Mouse (Mus musculus): ENCODE measurements around the gene Zfp786. TPM values are rescaled to one million over a fixed set of nuclear protein-coding genes. Genes with fewer than 3 reads are reported as not detected.
A peak's percentile ranks its signal among the peaks of the same experiment; 100 is the strongest.

The Zfp786 gene
- polyA plus RNA-seq, 1 experiment, result 0.19 TPM

DNA sequence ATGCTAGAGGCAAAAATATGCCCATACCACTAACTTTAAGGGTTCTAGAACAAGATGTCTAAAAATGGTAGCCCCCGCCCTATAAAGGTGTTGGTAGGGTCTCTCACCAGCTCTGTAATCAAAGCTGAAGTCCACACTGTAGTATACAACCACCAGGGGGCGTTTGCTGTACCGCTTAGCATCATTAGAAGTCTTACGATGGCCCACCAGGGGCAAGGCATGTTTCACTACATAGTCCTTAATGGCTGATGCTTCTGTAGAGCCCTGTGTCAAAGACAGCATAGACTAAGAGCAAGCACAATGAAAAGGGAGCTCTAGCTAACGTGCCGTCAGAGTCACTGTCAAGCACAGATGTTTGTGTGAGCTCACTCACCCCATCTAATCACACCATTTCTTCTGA is 31.6 kb downstream of the Zfp786 start:
- Histone ChIP-seq H3K27ac (ENCODE audit: insufficient read depth, low read depth, low read length) (no peak overlapping the region), H3K27me3 (replicated peaks; ENCODE audit: control insufficient read depth, insufficient read depth, low read length) (no peaks in the 10 kb centered on the region), H3K4me3 (ENCODE audit: insufficient read depth, low read depth, low read length) (no peak overlapping the region), H3K4me1 (ENCODE audit: control insufficient read depth, insufficient read depth, low read length) (no peaks in the 10 kb centered on the region), H3K36me3 (ENCODE audit: control insufficient read depth, insufficient read depth, low read length) (peaks cover 10% of the 10 kb centered on the region)
- 37% methylated on average over 6 of the region's 6 CpGs for WGBS
- TF ChIP-seq POLR2A (IDR thresholded peaks at IDR 0.05; ENCODE audit: low read depth, low read length), result no peak
- peak; percentile 62 for TF ChIP-seq CTCF (conservative IDR thresholded peaks at IDR 0.05; ENCODE audit: insufficient read depth, insufficient read length, low read depth, low read length)
- peak; percentile 68 for DNase-seq

- 62% methylated on average over 10 of the region's 10 CpGs for WGBS
- no peak overlapping the region for H3K27ac ChIP-seq (ENCODE audit: insufficient read depth, low read depth, low read length)
- H3K27me3 ChIP-seq (replicated peaks; ENCODE audit: control insufficient read depth, insufficient read depth, low read length), result no peaks in the 10 kb centered on the region
- peak; percentile 63 for DNase-seq
- H3K4me3 ChIP-seq (ENCODE audit: insufficient read depth, low read depth, low read length), result no peak overlapping the region
- H3K36me3 ChIP-seq (ENCODE audit: control insufficient read depth, insufficient read depth, low read length), result peaks cover 7% of the 10 kb centered on the region; the same call in 1 of the 2 replicates
- TF ChIP-seq POLR2A (IDR thresholded peaks at IDR 0.05; ENCODE audit: low read depth, low read length) (no peak), CTCF (conservative IDR thresholded peaks at IDR 0.05; ENCODE audit: insufficient read depth, insufficient read length, low read depth, low read length) (peak; percentile 66)
- H3K4me1 ChIP-seq (ENCODE audit: control insufficient read depth, insufficient read depth, low read length), result no peaks in the 10 kb centered on the region
These were observed 36.4 kb downstream of the Zfp786 start for GRCm38 (mm10) chr6:47794106-47794830.

- TF ChIP-seq POLR2A (IDR thresholded peaks at IDR 0.05; ENCODE audit: low read depth, low read length), result no peak
- TF ChIP-seq CTCF (conservative IDR thresholded peaks at IDR 0.05; ENCODE audit: insufficient read depth, insufficient read length, low read depth, low read length), result no peak
- Histone ChIP-seq H3K4me3 (ENCODE audit: insufficient read depth, low read depth, low read length) (no peak overlapping the region), H3K27ac (ENCODE audit: insufficient read depth, low read depth, low read length) (no peak overlapping the region), H3K27me3 (replicated peaks; ENCODE audit: control insufficient read depth, insufficient read depth, low read length) (no peaks in the 10 kb centered on the region), H3K36me3 (ENCODE audit: control insufficient read depth, insufficient read depth, low read length) (peaks cover 7% of the 10 kb centered on the region; the same call in 1 of the 2 replicates), H3K4me1 (ENCODE audit: control insufficient read depth, insufficient read depth, low read length) (peaks cover 4% of the 10 kb centered on the region; the same call in 1 of the 2 replicates)
- DNase-seq, result peak; percentile 25
- 53% methylated on average over 5 of the region's 5 CpGs for WGBS
These were observed 37.4 kb downstream of the Zfp786 start for GRCm38 (mm10) chr6:47793284-47793683.

DNA sequence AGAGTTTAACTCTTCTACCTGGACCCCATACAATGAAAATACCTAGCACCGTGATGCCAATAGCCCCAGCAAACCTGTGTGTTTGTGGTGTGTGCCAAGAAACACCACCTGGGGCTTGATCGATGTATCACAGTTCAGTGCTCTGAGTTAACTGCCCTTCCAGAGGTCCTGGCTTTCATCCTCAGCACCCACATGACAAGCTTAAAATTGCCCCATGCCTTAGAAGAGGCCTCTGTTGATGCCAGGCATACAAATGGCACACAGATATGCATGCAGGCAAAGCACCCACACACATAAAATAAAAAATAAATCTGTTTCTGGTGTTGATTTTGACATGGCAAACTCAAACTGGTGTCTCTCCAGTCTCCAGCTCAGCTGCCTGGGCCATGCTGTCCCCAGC is 38.1 kb downstream of the Zfp786 start:
- Histone ChIP-seq H3K27me3 (replicated peaks; ENCODE audit: control insufficient read depth, insufficient read depth, low read length) (no peaks in the 10 kb centered on the region), H3K4me3 (ENCODE audit: insufficient read depth, low read depth, low read length) (no peak overlapping the region), H3K27ac (ENCODE audit: insufficient read depth, low read depth, low read length) (no peak overlapping the region), H3K4me1 (ENCODE audit: control insufficient read depth, insufficient read depth, low read length) (peaks cover 4% of the 10 kb centered on the region; the same call in 1 of the 2 replicates), H3K36me3 (ENCODE audit: control insufficient read depth, insufficient read depth, low read length) (peaks cover 5% of the 10 kb centered on the region; the same call in 1 of the 2 replicates)
- WGBS, result 67% methylated on average over 2 of the region's 2 CpGs
- TF ChIP-seq POLR2A (IDR thresholded peaks at IDR 0.05; ENCODE audit: low read depth, low read length) (no peak), CTCF (conservative IDR thresholded peaks at IDR 0.05; ENCODE audit: insufficient read depth, insufficient read length, low read depth, low read length) (no peak)
- no peak for DNase-seq

- Histone ChIP-seq H3K27ac (ENCODE audit: insufficient read depth, low read depth, low read length) (no peak overlapping the region), H3K4me3 (ENCODE audit: insufficient read depth, low read depth, low read length) (no peak overlapping the region), H3K27me3 (replicated peaks; ENCODE audit: control insufficient read depth, insufficient read depth, low read length) (no peaks in the 10 kb centered on the region), H3K4me1 (ENCODE audit: control insufficient read depth, insufficient read depth, low read length) (peaks cover 4% of the 10 kb centered on the region; the same call in 1 of the 2 replicates), H3K36me3 (ENCODE audit: control insufficient read depth, insufficient read depth, low read length) (no peaks in the 10 kb centered on the region)
- DNase-seq, result peak; percentile 59
- WGBS, result 62% methylated on average over 2 of the region's 2 CpGs
- TF ChIP-seq POLR2A (IDR thresholded peaks at IDR 0.05; ENCODE audit: low read depth, low read length) (no peak), CTCF (conservative IDR thresholded peaks at IDR 0.05; ENCODE audit: insufficient read depth, insufficient read length, low read depth, low read length) (no peak)
These were observed 39.9 kb downstream of the Zfp786 start for GRCm38 (mm10) chr6:47790745-47791144.

DNA sequence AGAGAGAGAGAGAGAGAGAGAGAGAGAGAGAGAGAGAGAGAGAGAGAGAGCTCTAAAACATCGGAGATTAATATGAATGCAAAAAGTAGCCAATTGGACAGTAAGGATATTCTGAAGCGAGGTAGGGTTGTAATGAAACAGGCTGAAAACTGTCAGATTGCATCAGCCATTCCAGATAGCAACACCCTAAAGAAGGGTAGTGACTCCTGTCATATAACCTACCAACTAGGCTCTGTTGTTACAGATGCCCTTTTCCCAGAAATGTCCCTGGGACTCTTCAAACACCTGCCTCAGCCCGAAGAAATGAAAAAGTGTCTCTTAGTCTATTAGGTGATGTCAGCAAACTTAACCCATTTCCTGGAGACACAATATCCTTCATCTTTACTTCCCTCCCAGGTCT is 41.8 kb downstream of the Zfp786 start:
- no peaks in the 10 kb centered on the region for H3K36me3 ChIP-seq (ENCODE audit: control insufficient read depth, insufficient read depth, low read length)
- DNase-seq, result peak; percentile 21
- peak overlapping the region; percentile 99 for H3K27ac ChIP-seq (ENCODE audit: insufficient read depth, low read depth, low read length)
- H3K4me1 ChIP-seq (ENCODE audit: control insufficient read depth, insufficient read depth, low read length), result peaks cover 4% of the 10 kb centered on the region; the same call in 1 of the 2 replicates
- 19% methylated on average over 3 of the region's 3 CpGs for WGBS
- peak overlapping the region; percentile 94 for H3K4me3 ChIP-seq (ENCODE audit: insufficient read depth, low read depth, low read length)
- no peak for TF ChIP-seq CTCF (conservative IDR thresholded peaks at IDR 0.05; ENCODE audit: insufficient read depth, insufficient read length, low read depth, low read length)
- no peak for TF ChIP-seq POLR2A (IDR thresholded peaks at IDR 0.05; ENCODE audit: low read depth, low read length)
- H3K27me3 ChIP-seq (replicated peaks; ENCODE audit: control insufficient read depth, insufficient read depth, low read length), result no peaks in the 10 kb centered on the region

DNA sequence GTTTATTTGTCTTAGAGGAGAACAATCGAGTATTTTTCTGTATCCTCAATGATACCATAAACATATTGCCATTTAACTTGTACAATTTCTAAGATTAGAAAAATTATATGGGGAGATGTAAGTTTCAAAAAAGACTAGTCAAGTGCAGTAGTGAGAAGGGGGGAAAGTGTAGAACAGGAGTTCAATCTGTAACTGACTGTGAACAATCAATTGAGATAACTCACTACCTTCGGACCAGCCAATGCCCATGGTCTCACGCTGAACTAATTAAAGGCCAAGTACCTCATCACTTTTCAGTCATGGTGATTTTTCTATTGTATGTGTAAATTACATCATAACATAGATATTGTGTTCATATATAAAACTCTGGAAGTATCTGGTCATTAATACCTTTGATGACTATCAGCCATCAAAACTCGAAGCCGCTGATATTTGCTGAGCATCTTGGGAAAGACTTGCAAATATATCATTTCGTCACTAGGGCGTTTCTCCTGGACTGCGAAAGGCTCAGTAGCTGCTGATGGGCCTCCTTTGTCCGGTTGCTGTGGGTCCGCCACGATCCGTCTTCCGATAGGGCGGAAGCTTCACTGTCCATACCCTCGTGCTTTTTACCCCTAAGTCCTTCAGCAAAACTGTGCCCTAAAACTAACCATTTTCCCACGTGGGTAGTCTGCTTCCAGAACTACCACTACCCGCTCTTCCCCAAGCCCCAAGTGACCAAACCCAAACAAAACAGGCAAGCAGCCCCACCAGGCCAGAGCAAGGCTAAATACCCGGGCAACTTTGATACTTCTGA is 42.5 kb downstream of the Zfp786 start:
- H3K27ac ChIP-seq (ENCODE audit: insufficient read depth, low read depth, low read length), result peak overlapping the region; percentile 99
- WGBS, result under 1% methylated on average over 18 of the region's 18 CpGs
- peak; percentile 94 for DNase-seq
- H3K36me3 ChIP-seq (ENCODE audit: control insufficient read depth, insufficient read depth, low read length), result no peaks in the 10 kb centered on the region
- H3K4me1 ChIP-seq (ENCODE audit: control insufficient read depth, insufficient read depth, low read length), result peaks cover 4% of the 10 kb centered on the region; the same call in 1 of the 2 replicates
- TF ChIP-seq CTCF (conservative IDR thresholded peaks at IDR 0.05; ENCODE audit: insufficient read depth, insufficient read length, low read depth, low read length) (no peak), POLR2A (IDR thresholded peaks at IDR 0.05; ENCODE audit: low read depth, low read length) (peak; percentile 96)
- peak overlapping the region; percentile 94 for H3K4me3 ChIP-seq (ENCODE audit: insufficient read depth, low read depth, low read length)
- no peaks in the 10 kb centered on the region for H3K27me3 ChIP-seq (replicated peaks; ENCODE audit: control insufficient read depth, insufficient read depth, low read length)

Measured in kidney, adult 2 months (tissue).